Mouse (Mus musculus) heart, postnatal 0 days (tissue): ENCODE results near the gene Gm42421. TPM values are rescaled to one million over a fixed set of nuclear protein-coding genes. Genes with fewer than 3 reads are reported as not detected.

Source experiments
- ATAC-seq: fragments of 200-750 bp; cut with Nextera tagmentation; 2 replicates; pipeline ENCODE4 v1.8.0; 2017; ENCODE audit warnings: low read depth, moderate number of reproducible peaks, moderate library complexity; ENCODE audit not compliant: insufficient read depth
- DNase-seq: peaks from one replicate; pipeline ENCODE4 v3.0.0-alpha.2; 2016; ENCODE audit warnings: low spot score
- H3K27ac ChIP-seq: fragments of 300-500 bp; sonication (generic); 2 replicates; pipeline ENCODE4 v1.5.1; 2014; ENCODE audit warnings: low read depth, mild to moderate bottlenecking
- H3K27me3 ChIP-seq: fragments of 300-500 bp; sonication (generic); 2 replicates; pipeline ENCODE4 v1.6.1; 2014; ENCODE audit warnings: low read length, mixed read lengths; ENCODE audit not compliant: control insufficient read depth, insufficient read depth
- H3K36me3 ChIP-seq: fragments of 300-500 bp; sonication (generic); replicated peaks from 2 replicates; pipeline ENCODE4 v1.6.1; 2014; ENCODE audit warnings: low read length, mixed read lengths; ENCODE audit not compliant: control insufficient read depth, insufficient read depth
- H3K4me1 ChIP-seq: fragments of 300-500 bp; sonication (generic); 2 replicates; pipeline ENCODE4 v1.6.1; 2014; ENCODE audit warnings: antibody characterized with exemption; ENCODE audit not compliant: control insufficient read depth, insufficient read depth
- H3K4me2 ChIP-seq: fragments of 300-500 bp; sonication (generic); 2 replicates; pipeline ENCODE4 v1.6.1; 2014; ENCODE audit warnings: low read depth, mild to moderate bottlenecking, low read length, moderate library complexity
- H3K4me3 ChIP-seq: fragments of 300-500 bp; sonication (generic); 2 replicates; pipeline ENCODE4 v1.5.1; 2014; ENCODE audit warnings: low read depth, low read length
- H3K9ac ChIP-seq: fragments of 300-500 bp; sonication (generic); replicated peaks from 2 replicates; pipeline ENCODE4 v1.6.1; 2014; ENCODE audit warnings: low read depth, low read length, mixed read lengths
- H3K9me3 ChIP-seq: fragments of 300-500 bp; sonication (generic); replicated peaks from 2 replicates; pipeline ENCODE4 v1.6.1; 2016; ENCODE audit warnings: low read length; ENCODE audit not compliant: control insufficient read depth
- CTCF ChIP-seq: IDR thresholded peaks from 2 replicates; pipeline ENCODE4 v1.5.1; 2016; ENCODE audit warnings: antibody characterized with exemption, control low read depth, low read depth
- EP300 ChIP-seq: IDR thresholded peaks from 2 replicates; pipeline ENCODE4 v1.6.1; 2016; ENCODE audit warnings: antibody characterized with exemption, low read depth
- WGBS: fragments of 180-500 bp; shearing (Covaris S2); extraction: QIAGEN DNeasy Blood & Tissue Kit; methylation state at CpG from one replicate; pipeline ENCODE4 v1.1.7; 2014; 5-methylcytosine and 5-hydroxymethylcytosine counted together
- polyA plus RNA-seq: library from polyadenylated mRNA; unstranded; fragments of >200 nt; fragmentation: Nextera tagmentation; extraction: Ambion mirVana; gene quantifications from 2 replicates; pipeline ENCODE4 v1.2.1, GENCODE M21; 2015
- total RNA-seq: library from RNA; depleted of rRNA; stranded (reverse); fragments of >200 nt; gene quantifications from 2 replicates; pipeline ENCODE4 v1.2.3, GENCODE M21; 2014; ENCODE audit warnings: low replicate concordance; rRNA removed

The Gm42421 gene
- total and polyA plus RNA-seq, 2 experiments from 2014 or later, result 0.29 to 5.8 TPM

GRCm38 (mm10) chr5:143982361-143982760 lies 54.4 kb downstream of the Gm42421 start:
- no peaks in the 10 kb centered on the region for H3K9me3 ChIP-seq
- peaks cover 31% of the 10 kb centered on the region for H3K36me3 ChIP-seq
- H3K4me2 ChIP-seq, result no peak overlapping the region
- TF ChIP-seq CTCF (no peak), EP300 (no peak)
- no peaks in the 10 kb centered on the region for H3K27me3 ChIP-seq
- H3K4me3 ChIP-seq, result no peak overlapping the region
- WGBS, result 58% methylated on average over 2 of the region's 2 CpGs
- no peak overlapping the region for H3K27ac ChIP-seq
- DNase-seq (no peak), ATAC-seq (no peak)
- no peaks in the 10 kb centered on the region for H3K4me1 ChIP-seq
- H3K9ac ChIP-seq, result no peak overlapping the region

- Histone ChIP-seq H3K9ac (no peak overlapping the region), H3K4me1 (no peaks in the 10 kb centered on the region), H3K4me3 (no peak overlapping the region), H3K36me3 (peaks cover 54% of the 10 kb centered on the region), H3K4me2 (no peak overlapping the region), H3K27me3 (no peaks in the 10 kb centered on the region), H3K9me3 (no peaks in the 10 kb centered on the region), H3K27ac (no peak overlapping the region)
- DNase-seq (no peak), ATAC-seq (no peak)
- TF ChIP-seq CTCF, result no peak
- no peak for TF ChIP-seq EP300
- 69% methylated on average over 7 of the region's 7 CpGs for WGBS
Observed at GRCm38 (mm10) chr5:143985381-143985780, 57.4 kb downstream of the Gm42421 start.

Other genes with a start within 250 kb of the Gm42421 start
- 6.0 and 8.3 TPM in 2 replicates for gene Usp42, start 195.9 kb upstream of the Gm42421 start, total RNA-seq
- 5.1 and 5.6 TPM in 2 replicates for gene Usp42, start 195.9 kb upstream of the Gm42421 start, polyA plus RNA-seq
- gene Eif2ak1, start 110.4 kb upstream of the Gm42421 start, total RNA-seq, result 18.7 and 21.6 TPM in 2 replicates
- gene Eif2ak1, start 110.4 kb upstream of the Gm42421 start, polyA plus RNA-seq, result 18.3 and 18.4 TPM in 2 replicates
- not detected in 2 replicates for gene Ankrd61, start 30.5 kb upstream of the Gm42421 start, total RNA-seq
- gene Ankrd61, start 30.5 kb upstream of the Gm42421 start, polyA plus RNA-seq, result 0.07 TPM in 1 of 2 replicates, not detected in the other
- 55.8 and 99.0 TPM in 2 replicates for gene Aimp2, start 18.3 kb upstream of the Gm42421 start, total RNA-seq
- gene Aimp2, start 18.3 kb upstream of the Gm42421 start, polyA plus RNA-seq, result 64.9 and 67.2 TPM in 2 replicates
- 6.8 and 10.5 TPM in 2 replicates for gene Pms2, start 18.2 kb upstream of the Gm42421 start, total RNA-seq
- gene Pms2, start 18.2 kb upstream of the Gm42421 start, polyA plus RNA-seq, result 7.5 and 8.0 TPM in 2 replicates
- 0.35 and 1.2 TPM in 2 replicates for gene Rsph10b, start 4.9 kb downstream of the Gm42421 start, total RNA-seq
- 0.72 and 1.6 TPM in 2 replicates for gene Rsph10b, start 4.9 kb downstream of the Gm42421 start, polyA plus RNA-seq
- 33.7 and 34.0 TPM in 2 replicates for gene Ccz1, start 86.7 kb downstream of the Gm42421 start, total RNA-seq
- 43.3 and 44.2 TPM in 2 replicates for gene Ccz1, start 86.7 kb downstream of the Gm42421 start, polyA plus RNA-seq
- not detected in 2 replicates for gene Ocm, start 98.5 kb downstream of the Gm42421 start, total RNA-seq
- not detected in 2 replicates for gene Ocm, start 98.5 kb downstream of the Gm42421 start, polyA plus RNA-seq
- gene Lmtk2, start 172.3 kb downstream of the Gm42421 start, total RNA-seq, result 19.5 and 23.2 TPM in 2 replicates
- 2.2 and 2.5 TPM in 2 replicates for gene Lmtk2, start 172.3 kb downstream of the Gm42421 start, polyA plus RNA-seq